Mouse (Mus musculus) v-Abl transformed pro-B cells (cell line): ENCODE measurements around the gene Fank1.

Source experiments
- in situ Hi-C, 2 experiments: fragments of 400-800 bp; cut with MboI; formaldehyde crosslinking; loops; one replicate each; pipeline ENCODE4 v1.15.1; 2025; ENCODE audit not compliant: unreplicated experiment in 2 of 2

The Fank1 gene

DNA sequence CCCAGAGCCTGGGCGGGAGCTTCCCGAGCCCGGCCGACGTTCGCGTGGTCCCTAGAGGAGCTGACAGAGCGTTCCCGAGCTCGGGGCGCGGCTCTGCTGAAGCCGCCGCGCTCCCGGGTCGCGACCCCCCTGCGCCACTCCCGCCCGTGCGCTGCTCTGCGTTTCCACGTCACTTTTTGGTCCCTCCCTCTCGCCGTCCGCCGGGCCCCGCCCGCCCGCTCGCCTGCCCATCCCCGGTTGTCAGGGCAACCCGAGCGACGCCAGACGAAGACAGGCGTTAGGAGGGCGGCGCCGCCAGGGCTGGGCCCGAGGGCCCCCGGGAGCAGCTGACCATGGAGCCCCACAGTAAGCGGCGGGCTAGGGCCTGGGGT lies at the start of gene Fank1:
Fank1 (plus strand) TSS at position 236 of the 371 bp plus-strand sequence.
- in situ Hi-C loops: loop anchor here (5.0 to 25.0 kb wide), 4 partner anchors 69 to 739 kb away; partner anchors contain the start of gene Bccip (in 1 of the 2)

DNA sequence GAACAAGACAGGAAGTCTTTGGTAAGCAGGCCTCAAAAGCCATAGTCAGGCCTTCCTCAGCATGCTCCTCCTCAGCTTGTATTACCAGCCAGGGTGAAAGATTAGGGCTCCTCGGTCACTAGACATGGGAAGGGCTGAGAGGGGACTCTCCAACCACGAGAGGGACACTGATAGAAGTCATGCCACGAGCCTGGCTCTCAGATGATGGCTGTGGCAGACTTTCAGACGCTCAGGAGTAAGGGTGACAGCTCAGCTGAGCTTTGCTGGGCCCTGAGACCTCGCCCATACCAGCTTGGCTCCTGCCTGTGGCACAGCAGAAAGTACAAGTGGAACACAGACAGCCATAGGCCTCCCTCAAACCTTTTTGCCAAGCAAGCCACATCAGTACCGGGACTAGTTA lies 49.6 kb upstream of the Fank1 start:
- in situ Hi-C loops: no loop called here

DNA sequence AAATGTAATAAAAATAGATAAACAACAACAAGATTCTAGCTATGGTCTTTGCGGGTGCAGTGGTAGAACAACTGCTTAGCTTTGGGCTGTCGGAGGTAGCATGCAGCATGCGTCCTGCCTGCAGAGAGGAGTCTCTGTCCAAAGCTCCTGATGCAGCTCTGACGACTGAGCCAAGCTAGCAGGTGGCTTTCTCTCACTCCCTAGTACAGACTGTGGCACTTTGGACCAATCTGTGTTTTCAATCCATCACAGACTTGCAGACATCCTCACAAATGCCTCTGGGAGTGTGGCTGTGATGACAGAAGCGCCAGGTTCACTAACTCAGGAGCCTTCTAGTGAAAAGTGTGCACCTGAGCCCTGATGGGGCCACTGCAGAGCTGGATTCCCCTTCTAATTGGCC lies 47.3 kb upstream of the Fank1 start:
- in situ Hi-C loops: no loop called here

DNA sequence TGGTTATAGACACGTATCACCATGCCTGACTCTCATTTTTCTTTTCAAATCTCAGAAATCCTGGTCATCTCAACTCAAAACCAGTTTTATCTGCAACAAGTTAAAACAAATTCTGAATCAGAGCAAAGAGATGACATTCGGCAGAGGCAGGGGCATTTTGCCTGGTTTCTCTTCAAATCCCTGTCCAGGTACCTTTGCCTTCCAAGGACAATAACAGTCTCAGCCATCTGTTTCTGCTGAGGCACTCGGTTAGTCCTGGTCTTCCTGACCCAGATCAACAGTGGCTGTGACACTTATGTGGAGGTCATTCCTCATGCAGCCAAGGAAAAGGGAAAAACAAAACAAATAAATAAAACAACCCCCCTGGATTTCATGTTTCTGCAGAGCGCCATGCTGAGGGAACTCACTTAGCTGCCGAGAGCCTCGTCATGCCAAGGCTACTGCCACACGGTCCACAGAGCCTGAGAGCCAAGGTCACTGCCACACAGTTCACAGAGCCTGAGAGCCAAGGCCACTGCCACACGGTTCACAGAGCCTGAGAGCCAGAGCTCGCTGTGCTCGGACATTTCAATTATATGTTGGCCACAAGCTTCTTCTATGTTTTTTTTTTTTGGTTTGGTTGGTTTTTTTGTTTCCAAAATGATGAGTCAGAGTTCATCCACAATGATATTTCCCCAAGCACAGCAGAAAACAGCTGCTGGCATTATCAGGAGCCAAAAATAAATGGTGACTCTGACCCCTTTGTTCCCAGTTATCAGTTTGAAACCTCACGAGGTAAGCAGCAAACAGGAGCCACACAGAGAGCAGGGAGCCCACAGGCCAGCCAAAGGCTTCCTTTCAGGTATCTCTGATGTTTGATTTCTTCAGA lies 46.1 kb upstream of the Fank1 start:
- in situ Hi-C loops: no loop called here

DNA sequence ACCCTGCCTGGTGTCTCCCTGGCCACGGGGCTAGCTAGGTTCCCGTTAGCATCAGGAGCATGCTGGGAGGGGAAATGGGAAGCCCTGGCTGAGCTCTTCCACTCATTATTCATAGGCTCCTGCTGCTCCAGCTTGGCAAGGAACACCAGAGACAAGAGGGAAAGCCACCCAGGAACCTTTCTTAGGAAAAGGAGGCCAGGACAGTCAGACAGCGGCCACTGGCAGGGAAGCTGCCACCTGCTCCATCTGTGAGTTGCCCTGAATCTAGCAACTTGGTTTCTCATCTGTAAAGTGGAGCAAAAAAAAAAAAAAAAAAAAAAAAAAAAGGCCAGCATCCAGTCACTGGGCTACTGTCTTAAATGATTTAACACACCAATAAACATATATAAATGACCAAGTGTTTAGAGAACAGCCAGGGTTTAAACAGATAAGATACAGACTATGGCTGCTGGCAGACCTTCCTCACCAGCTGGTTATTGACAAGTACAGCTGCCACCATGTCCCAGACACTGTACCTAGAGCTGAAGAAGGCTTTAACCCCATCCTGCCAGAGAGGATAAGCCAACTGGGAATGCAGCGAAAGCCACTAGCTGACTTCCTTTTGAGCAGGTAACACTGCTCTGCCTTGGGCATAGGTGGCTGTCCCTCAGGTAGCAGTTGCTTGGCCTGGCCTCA lies 44.6 kb upstream of the Fank1 start:
- in situ Hi-C loops: no loop called here

DNA sequence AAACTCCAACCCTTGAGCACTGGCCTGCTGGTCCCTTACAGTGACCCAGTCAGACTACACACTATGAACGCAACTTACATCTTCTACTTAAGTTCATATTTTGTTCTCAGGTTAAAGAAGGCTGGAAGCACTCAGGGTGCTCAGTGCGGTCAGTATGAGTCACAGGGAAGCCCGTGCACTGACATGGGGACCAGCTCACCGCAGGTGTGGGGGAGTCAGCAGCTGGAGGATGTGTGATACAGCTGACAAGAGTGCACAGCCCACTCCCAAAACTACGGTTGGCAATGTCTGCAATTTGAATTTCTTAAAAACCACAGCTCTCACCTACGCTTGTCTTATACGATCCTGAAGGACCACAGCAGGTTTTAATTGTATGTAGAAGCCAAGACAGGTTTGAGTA lies 36.1 kb upstream of the Fank1 start:
- in situ Hi-C loops: no loop called here

DNA sequence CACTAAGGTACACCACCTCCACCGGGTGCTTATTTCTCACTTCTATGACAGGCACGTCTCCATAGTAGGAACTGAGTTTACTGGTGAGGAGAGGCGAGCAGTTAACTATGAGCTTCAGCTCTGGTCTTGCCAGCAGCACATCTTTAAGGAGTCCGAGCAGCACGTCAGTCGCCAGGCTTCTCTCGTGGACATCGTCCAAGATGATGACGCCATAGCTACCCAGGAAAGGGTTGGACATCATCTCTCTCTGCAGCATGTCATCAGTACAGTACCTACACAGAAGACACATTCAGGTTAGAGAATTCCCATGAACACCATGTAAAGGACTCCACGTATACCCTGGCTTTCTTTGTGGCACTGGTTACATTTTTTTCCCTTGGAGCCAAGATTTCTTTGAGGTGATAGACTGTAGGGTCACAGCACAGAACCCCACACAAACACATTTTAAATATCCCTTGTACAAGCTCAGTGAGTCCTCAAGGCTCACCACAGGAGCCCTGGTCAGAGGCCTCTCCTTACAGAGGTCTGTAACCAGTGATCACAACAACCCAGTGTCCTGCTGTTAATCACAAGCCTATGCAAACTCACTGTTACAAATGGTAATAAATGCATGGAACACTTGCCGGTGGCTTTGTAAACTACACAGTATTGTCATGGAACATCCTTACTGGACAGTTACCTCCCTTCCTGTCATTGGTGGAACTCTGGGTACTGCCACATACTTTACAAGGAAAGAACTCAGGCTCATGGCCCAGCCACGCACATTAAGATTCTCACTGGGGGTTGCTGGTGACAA lies 33.9 kb upstream of the Fank1 start:
- in situ Hi-C loops: no loop called here

DNA sequence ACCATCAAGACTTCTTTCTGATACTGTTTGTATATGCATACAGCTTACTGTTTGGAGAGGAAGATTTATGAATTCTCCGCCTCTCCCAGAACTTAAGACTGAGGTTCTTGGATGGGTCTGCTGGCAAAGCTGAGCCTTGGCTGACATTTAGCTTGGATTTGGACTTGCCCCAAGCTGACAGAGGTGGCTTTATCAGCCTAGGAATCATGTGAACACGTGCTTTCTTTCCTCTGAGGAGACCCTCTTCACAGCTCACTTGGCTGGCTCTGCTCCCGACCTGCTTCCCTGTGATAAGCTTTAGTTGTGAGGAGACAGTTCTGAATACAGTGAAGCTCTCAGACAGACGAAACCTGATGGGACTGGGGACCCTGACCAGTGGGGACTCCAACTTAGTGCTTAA lies 33.0 kb upstream of the Fank1 start:
- in situ Hi-C loops: no loop called here

DNA sequence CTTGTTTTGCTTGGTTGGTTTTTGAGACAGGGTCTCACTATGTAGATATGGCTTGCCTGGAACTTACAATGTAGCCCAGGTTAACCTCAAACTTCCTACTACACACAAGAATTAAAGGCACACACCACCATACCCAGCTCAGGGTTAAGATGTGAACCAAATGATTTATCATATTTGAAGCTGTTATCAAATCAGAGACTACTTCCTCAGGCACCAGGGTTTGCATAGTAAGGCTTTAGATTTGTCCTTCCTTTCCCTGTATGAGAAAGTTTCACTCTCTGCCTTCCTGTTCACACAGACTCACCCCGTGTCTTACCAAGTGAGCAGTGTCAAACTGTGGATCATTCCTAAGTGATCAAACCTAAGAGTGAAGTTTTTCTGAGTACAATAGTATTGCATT lies 32.5 kb upstream of the Fank1 start:
- in situ Hi-C loops: no loop called here

DNA sequence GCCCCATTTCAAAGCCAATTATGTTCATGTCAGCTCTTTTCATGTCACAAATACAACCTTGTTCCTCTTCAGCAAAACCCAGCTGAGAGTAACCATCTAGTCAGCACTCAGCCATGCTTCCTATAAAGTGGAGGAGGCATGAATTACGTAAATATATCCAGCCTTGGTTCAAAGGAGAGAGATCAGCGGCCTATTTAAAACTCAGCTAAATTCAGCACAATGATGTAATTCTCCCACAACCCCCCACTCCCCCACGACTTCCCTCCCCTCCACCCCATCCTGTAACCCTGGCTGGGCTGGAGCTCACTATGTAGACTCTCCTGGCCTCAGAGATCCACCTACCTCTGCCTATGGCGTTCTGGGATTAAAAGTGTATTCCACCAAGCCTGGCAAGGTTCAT lies 32.0 kb upstream of the Fank1 start:
- in situ Hi-C loops: no loop called here

DNA sequence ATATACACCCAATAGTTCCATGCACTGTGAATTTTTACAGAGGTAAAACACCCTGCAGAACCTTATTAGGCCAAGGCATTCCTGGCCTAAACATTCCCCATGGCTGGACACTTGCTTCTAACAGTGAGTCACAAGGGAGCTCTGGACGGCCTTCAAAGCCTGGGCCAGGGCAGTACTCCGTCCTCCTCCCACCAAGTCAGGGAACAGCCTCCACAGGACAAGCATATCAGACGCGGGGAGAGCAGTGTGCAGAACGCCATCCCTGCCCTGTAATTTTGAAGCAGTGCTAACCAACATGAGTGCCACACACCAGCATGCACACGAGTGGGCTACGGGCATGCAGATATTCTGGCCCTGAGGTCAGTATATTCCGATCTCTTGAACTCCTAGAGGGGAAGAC lies 29.3 kb upstream of the Fank1 start:
- in situ Hi-C loops: no loop called here

DNA sequence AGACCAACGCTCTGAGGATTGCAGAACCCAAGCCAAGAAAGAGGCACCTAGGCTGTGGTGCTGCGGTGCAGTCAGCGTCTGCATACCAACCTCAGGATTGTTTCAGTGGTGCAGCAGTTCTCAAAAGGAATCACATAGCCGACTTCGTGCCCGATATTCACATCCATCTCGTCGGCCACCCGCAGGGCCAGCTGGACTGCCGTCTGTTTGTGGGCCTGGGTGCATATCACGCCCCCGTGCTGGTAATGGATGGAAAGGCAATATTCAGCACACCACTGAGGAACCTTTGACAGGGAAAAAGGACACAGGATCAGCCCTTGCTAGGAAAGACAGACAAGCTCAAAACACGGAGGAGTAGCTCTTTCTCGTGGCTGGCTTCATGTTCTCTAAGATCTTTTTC lies 27.9 kb upstream of the Fank1 start:
- in situ Hi-C loops: no loop called here

DNA sequence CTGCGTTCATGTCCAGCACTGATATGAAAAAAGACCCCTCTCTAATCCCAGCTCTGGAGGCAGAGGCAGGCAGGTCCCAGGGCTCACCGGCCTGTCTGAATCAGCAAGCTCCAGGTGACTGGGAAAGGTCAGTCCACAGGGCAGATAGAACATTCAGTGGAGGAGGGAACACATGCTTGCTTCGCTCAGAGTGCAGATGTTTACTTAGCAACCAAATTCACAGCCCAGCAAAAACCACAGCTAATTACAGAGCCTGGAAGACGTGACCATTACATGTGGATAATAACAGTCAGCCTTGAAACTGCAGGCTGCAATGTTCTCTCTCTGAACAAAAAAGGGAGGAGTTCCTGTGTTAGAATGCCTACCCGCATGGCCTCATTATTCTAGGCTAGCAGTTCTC lies 26.0 kb upstream of the Fank1 start:
- in situ Hi-C loops: loop anchor here in 1 of 2 experiments (25.0 kb wide), 1 partner anchor 1113 kb away; no protein-coding TSS in a partner anchor

DNA sequence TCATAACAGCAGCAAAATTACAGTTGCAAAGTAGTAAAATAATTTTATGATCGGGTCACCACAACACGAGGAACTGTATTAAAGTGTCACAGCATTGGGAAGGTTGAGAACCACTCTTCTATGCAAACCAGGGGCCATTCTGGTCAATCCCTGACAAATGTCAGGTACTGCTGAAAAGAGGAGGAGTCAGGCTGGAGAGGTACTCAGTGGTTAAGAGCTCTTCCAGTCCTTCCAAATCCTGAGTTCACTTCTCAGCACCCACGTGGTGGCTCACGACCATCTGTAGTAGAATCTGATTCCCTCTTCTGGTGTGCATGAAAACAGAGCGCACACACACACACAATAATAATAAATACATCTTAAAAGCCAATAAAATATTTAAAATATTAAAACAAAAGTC lies 25.5 kb upstream of the Fank1 start:
- in situ Hi-C loops: loop anchor here in 1 of 2 experiments (25.0 kb wide), 1 partner anchor 1114 kb away; no protein-coding TSS in a partner anchor

DNA sequence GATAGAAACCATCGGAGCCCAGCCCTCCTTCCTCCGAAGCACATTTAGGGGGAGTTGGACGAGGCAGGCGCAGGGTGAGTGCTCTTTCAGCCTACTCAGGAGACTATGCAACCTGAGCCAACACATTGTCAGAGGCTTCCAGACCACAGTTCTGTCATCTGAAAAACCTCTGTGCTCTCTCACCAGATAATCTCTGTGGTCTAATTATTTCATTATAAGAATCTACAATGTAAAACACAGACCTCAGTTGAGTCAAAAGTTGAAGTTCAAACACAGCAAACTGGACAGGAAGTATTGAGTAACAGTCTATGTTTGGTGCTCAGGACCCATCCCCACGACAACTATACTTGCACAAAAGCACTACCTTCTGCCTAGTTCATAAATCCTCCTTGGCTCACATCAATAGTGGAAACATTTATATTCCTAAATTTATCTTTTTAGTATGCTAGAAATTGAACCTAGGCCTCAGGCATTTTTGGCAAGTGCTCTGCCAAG lies 18.7 kb upstream of the Fank1 start:
- in situ Hi-C loops: loop anchor here in 1 of 2 experiments (25.0 kb wide), 1 partner anchor 1121 kb away; no protein-coding TSS in a partner anchor

DNA sequence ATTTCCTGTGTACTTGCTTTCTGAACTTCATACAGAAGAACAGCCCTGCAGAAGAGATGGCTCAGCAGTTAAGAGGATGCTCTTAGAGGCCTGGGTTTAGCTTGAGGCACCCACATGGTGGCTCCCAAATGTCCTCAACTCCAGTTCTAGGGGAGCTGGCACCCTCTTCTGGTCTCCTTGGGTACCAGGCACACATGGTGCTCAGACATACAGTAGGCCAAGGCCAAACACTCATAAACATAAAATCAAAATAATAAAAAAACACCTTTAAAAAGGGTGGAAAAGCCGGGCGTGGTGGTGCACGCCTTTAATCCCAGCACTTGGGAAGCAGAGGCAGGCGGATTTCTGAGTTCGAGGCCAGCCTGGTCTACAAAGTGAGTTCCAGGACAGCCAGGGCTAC lies 17.9 kb upstream of the Fank1 start:
- in situ Hi-C loops: loop anchor here in 1 of 2 experiments (25.0 kb wide), 1 partner anchor 1121 kb away; no protein-coding TSS in a partner anchor

DNA sequence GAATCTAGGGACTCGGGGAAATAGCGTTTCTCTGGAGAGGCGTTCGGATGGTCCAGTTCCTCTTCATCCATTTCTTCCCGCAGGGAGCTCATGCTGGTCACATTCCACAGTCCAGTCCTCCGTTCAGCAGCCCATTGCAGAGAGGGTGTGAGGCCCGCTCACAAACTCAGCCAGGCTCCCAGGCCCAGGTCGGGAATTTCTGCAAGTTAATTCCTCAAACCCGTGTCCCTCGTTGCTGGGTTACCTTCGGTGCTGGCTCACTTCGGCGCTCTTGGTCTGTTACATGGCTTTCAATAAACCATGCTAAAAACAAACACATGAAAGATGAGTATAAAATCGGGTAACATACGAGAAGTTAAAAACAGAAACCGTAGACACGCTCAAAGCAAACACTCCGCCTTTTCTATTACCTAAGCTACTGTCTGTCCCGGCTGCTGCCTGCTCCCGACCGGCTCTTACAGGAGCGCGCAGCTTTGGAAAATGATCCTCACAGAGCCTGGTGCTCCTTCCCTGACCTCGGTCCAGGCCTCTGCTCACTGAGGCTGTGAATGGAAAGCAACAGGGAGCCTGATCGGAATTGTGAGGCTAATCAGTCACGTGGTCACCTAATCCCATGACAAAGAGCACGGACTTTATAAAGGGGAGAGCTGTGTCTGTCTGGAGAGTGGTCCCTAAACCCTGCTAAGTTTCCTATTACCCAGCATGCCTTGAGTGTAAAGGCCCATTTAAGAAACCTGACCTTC lies 16.9 kb upstream of the Fank1 start:
- in situ Hi-C loops: loop anchor here in 1 of 2 experiments (25.0 kb wide), 1 partner anchor 1122 kb away; no protein-coding TSS in a partner anchor

DNA sequence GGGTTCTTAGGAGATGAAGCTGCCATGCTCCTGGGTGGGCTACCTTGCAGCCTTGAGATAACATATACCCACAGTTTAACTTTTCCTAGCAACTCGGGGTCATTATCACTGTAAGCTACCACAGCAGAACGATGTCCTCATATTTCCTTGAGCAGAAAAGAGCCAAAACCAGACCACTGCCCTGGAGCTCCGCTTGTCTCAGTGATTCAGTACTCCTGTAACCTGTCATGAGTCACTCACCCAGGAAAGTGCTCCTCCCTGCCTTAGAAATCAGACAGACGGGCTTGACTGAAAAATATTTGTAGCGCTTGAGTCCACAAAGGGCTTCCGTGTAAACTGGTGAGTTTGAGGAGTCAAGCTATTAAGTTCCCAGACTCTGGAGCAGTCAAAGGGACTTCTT lies 14.0 kb upstream of the Fank1 start:
- in situ Hi-C loops: loop anchor here in 1 of 2 experiments (25.0 kb wide), 1 partner anchor 1125 kb away; no protein-coding TSS in a partner anchor

DNA sequence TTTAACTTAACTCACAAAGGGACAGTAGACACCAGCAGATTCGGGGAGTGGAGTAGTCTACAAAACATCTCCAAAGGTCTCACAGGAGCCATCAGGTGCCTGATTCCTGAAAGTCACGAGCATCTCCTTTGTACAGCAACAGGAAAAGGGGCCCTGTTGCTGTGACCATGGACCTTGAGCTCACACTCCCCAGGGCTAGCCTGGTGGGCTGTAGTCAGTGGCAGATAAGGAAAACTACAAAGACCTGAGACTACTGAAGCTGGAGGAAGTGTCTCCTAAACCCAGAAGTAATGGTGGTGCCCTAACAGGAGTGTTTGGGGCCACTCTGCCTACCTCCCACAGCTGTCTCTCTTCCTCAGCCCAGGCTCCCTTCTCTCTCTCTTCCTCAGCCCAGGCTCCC lies 12.2 kb upstream of the Fank1 start:
- in situ Hi-C loops: loop anchor here in 1 of 2 experiments (25.0 kb wide), 1 partner anchor 1127 kb away; no protein-coding TSS in a partner anchor
